Mouse (Mus musculus) MEL (cell line): Measurements from ENCODE around the gene Zfp385b.

Experiments
- BHLHE40 ChIP-seq: IDR thresholded peaks from 2 replicates; pipeline ENCODE4 v1.6.1; 2012; ENCODE audit warnings: low read depth, mild to moderate bottlenecking, inconsistent platforms, low read length, improper control_type of control experiment, borderline replicate concordance
- EP300 ChIP-seq, 2 experiments: IDR thresholded peaks; 2 replicates each; pipeline ENCODE4 v1.6.1; 2011; ENCODE audit warnings: improper control_type of control experiment in 2 of 2, low read length in 2 of 2, low read depth in 1 of 2, mild to moderate bottlenecking in 1 of 2
- KAT2A ChIP-seq: conservative IDR thresholded peaks from 2 replicates; pipeline ENCODE4 v1.6.1; 2012; ENCODE audit warnings: low read depth, low read length, improper control_type of control experiment, inconsistent platforms
- MYC ChIP-seq: IDR thresholded peaks from 2 replicates; pipeline ENCODE4 v1.6.1; 2011; ENCODE audit warnings: low read depth, mild to moderate bottlenecking, low read length, improper control_type of control experiment, moderate library complexity
- POLR2A ChIP-seq, 2 experiments: IDR thresholded peaks; 2 replicates each; pipeline ENCODE4 v1.6.1; 2011 to 2012; ENCODE audit warnings: low read length in 2 of 2, mild to moderate bottlenecking in 2 of 2, control low read depth in 1 of 2, improper control_type of control experiment in 1 of 2, low read depth in 1 of 2, moderate library complexity in 1 of 2; ENCODE audit not compliant: control insufficient read depth in 1 of 2, insufficient read depth in 1 of 2, poor library complexity in 1 of 2
- TCF12 ChIP-seq: IDR thresholded peaks from 2 replicates; pipeline ENCODE4 v1.6.1; 2014; ENCODE audit warnings: low read depth, mild to moderate bottlenecking, inconsistent platforms, low read length, improper control_type of control experiment, moderate library complexity

DNA sequence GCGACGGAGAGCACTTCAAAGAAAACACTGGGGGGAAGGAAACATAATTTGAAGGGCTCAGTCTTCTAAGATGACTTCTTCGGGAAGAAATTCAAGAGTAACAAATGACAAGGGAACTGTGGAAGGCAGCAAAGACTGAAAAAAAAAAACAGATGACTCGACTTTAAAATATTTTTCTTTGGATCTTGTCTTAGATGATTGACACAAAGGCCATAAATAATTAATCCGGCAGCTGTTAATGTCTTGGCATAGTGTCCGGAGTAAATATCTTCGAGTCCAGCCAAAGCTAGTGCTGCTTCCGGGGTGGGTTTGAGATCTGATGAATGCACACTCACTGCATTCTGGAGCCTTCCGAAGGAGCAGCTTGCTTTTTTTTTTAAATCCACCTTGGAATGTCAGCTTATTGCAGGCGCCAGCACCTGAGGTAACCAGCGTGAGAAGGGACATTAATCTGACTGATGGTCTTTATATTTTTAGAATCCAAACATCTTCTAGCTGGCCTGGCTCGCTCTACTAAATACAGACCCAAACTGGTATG is 2.0 kb downstream of the Zfp385b start:
- no peak for TF ChIP-seq MYC
- TF ChIP-seq BHLHE40, result no peak
- no peak for TF ChIP-seq TCF12
- no peak for TF ChIP-seq EP300 (IDR thresholded peaks at IDR 0.05; ENCODE audit: low read depth in 1 of 2, low read length in 2 of 2)
- no peak for TF ChIP-seq KAT2A
- TF ChIP-seq POLR2A (IDR thresholded peaks at IDR 0.05; ENCODE audit: control insufficient read depth in 1 of 2, insufficient read depth in 1 of 2, low read depth in 1 of 2, low read length in 2 of 2, poor library complexity in 1 of 2), result no peak
